Mouse (Mus musculus) spleen, adult 12 weeks (tissue): ENCODE data around the gene Evi5l.

Experiments
- DNase-seq: peaks from one replicate; pipeline ENCODE4 v3.0.0; 2022; ENCODE audit warnings: low spot score

Evi5l gene

GRCm38 (mm10) chr8:4165852-4166751 lies at the start of gene Evi5l:
Gene Evi5l (plus strand): TSS chr8:4166567.
- peak; percentile 94 for DNase-seq

- DNase-seq: no peak
Observed at GRCm38 (mm10) chr8:4133798-4134197, 32.6 kb upstream of the Evi5l start, which contains the start of gene Cd209g. Gene Cd209g (plus strand): TSS chr8:4134098.

DNA sequence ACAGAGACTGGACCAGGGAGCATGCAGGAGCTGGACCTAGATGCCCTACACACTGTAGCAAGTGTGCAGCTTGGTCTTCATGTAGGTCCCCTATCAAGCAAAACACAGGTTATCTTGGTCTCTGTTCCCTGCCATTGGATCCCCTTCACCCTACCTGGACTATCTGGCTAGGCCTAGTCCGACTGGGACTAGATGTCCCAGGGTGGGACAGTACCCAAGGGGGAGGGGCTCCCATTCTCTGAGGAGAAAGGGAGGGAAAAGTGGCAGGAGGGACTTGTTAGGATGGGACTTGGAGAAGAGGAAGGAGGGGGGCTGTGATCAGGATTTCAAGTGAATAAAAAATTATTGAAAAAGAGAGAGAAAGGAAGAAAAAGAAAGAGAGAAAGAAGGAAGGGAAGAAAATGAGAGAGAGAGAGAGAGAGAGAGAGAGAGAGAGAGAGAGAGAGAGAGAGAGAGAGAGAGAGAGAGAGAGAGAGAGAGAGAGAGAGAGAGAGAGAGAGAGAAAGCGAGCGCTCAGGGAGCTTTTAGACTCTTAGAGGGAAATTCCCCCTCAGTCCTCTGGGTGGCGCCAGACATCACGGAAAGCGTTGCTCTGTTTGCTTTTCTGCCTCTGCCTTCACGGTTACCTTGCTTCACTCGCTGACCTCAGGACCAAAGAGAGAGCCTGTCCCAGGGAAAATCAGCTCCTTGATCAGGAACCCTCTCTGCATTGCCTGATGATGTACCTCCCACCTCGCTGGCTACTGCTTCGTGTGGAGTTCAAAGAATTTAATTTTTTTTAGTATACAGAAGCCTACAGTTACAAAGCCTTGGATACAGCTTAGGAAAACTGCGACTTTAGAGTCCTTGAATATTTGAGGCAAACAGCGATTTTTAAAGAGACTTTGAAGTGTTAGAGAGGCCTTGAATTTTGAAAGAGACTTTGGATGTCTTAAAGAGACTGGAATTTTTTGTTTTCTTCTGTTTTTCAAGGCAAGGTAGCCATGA lies 26.4 kb upstream of the Evi5l start:
- DNase-seq: peak; percentile 30

- DNase-seq: no peak
Observed at GRCm38 (mm10) chr8:4141721-4142120, 24.6 kb upstream of the Evi5l start.

- no peak for DNase-seq
Observed at GRCm38 (mm10) chr8:4147272-4147671, 19.1 kb upstream of the Evi5l start.

DNA sequence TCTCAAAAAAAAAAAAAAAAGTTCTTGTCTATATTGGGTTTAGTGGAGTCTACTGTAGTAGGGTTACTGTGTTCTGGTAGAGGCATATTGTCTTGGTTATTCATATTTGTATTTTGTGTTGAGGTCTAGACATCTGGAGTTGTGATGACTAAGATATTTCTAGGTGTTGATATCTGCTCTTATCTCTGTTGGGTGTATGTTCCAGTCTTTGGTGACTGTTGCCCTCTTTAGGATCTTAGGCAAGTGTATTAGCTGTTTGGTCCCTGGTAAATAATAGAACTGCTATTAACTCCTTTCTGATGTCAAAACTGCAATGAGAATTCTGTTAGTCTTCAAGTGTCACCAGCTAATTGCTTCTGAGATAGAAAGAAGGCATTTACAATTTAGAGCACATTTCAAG lies 11.5 kb upstream of the Evi5l start:
- DNase-seq: no peak

DNA sequence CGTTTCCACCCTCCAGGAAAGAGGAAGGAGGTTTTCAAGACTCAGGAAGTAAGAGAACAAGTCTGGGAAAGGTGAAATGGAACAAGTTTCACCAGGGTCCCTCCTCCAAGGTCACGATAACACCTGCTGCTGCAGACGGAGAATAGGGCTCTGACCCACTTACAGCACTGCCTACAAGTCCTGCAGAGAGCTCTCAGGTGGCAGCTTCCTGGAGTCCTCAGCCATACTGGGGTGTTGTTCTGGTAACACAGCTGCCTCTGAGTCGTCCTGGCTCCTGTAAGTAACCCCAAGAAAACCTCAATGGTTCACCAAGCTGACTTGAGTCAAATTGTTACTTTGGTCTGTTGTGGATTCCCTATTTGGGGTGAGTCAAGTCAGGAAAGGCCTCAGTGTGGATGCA lies 3.6 kb upstream of the Evi5l start:
- DNase-seq: no peak

DNA sequence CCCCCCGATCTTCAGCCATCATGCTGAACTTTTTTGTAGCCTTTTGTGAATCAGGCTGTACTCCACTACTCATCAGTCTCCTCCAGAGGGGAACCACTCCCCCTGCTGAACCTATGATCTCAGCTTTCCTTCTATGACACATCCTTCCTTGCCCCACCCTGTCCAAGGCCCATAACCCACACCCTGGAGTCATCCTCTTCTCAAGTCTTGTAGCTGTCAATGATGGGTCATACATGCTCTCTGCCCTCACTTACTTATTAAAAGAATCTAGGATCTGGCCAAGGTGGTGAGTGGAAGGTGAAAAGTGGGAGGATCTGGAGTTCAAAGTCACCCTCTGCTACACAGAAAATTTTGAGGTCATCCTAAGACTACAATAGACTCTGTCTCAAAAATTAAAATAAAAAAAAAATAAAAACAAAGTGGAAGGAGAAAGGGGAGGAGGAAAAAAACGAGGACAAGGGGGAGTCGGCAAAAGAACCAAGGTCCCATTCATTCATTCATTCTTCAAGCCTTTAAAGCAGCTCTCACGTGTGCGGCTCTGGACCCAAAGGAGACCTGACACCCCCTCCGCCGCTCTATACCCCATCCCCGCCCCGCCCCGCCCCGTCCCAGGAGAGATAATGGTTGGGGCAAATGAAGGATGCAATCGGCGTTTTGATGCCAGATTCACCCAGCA lies 1.1 kb upstream of the Evi5l start:
- DNase-seq: no peak

DNA sequence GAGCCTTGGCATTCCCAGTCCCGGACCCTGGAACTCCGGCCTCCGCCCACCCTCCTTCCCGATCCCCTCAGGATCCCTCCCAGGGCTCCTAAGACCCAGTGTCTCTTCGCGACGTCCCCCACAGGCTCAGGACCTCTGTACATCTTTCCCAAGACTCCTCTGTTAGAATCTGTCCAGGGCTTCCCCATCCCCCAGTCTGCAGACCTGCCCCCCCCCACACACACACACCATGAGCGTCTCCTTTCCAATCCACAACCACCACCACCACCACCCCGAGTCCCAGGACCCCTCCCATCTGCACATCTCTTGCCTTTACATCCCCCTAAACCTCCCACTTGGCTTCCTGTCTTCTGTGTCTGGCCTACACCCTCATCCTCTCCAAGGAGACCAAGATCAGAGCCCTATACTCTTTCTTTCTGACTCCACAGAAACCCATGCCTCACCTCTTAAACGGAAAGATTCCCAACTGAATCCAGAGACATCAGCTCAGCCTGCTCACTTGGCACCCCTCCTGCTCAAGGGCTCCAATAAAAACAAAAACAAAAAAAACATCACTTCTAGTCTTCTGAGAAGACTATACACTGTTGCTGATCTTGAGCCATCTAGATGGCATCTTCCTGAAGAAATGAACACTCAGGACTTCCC lies 636 bp downstream of the Evi5l start:
- DNase-seq: no peak

- no peak for DNase-seq
Observed at GRCm38 (mm10) chr8:4167918-4168317, 1.6 kb downstream of the Evi5l start.

DNA sequence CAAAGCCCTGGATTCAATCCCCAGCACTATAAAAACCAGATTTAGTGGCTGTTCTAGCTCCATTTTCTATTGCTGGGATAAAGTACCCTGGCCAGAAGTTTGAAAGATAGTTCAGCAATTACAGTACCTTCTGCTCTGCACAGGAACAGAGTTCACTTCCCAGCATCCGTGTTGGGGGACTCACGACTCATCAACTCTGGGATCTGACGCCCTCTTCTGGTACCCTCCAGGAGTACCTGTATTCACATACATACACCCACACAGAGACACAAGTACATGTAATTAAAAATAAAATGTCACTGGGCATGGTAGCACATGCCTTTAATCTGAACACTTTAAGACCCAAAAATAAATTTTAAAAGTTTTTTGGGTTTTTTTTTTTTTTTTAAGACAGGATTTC lies 6.1 kb downstream of the Evi5l start:
- DNase-seq: no peak

GRCm38 (mm10) chr8:4174018-4174417 lies 7.7 kb downstream of the Evi5l start:
- no peak for DNase-seq

DNA sequence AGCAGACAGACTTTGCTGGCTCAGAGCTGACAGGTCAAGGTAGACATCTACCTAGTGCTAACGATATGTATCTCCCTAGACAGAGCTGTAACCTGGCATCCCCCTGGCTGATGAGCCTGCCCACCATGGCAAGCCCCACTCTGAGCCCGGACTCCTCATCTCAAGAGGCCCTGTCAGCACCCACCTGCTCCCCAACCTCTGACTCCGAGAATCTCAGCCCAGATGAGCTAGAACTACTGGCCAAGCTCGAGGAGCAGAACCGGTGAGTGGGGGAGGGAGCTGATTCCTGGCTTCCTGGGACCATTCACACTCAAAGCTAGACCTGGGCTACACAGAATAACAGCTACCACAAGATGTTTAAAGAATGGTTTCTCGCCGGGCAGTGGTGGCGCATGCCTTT lies 17.0 kb downstream of the Evi5l start:
- no peak for DNase-seq

GRCm38 (mm10) chr8:4186151-4186550 lies 19.8 kb downstream of the Evi5l start:
- DNase-seq: no peak

GRCm38 (mm10) chr8:4188605-4189004 lies 22.2 kb downstream of the Evi5l start:
- DNase-seq: no peak

- peak; percentile 33 for DNase-seq
Observed at GRCm38 (mm10) chr8:4189031-4189722, 22.8 kb downstream of the Evi5l start.

DNA sequence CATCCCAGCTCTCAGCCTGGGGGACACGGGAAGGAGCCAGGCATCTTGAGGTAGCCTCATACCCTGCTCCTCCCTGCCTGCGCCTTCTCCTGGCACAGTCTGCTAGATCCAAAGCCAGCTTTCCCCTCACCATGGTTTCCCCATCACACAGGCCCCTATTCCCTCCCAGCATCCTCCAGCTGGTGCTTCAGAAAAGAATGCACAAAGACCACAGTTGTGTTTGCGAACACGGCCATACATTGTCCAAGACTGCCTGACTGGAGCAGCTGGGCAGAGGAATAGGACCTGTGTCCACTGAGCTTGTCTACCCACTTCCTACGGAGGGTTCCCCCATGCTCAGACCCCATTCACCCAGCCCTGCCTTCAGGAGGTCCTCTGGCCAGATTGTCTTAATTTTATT lies 25.9 kb downstream of the Evi5l start:
- no peak for DNase-seq

DNA sequence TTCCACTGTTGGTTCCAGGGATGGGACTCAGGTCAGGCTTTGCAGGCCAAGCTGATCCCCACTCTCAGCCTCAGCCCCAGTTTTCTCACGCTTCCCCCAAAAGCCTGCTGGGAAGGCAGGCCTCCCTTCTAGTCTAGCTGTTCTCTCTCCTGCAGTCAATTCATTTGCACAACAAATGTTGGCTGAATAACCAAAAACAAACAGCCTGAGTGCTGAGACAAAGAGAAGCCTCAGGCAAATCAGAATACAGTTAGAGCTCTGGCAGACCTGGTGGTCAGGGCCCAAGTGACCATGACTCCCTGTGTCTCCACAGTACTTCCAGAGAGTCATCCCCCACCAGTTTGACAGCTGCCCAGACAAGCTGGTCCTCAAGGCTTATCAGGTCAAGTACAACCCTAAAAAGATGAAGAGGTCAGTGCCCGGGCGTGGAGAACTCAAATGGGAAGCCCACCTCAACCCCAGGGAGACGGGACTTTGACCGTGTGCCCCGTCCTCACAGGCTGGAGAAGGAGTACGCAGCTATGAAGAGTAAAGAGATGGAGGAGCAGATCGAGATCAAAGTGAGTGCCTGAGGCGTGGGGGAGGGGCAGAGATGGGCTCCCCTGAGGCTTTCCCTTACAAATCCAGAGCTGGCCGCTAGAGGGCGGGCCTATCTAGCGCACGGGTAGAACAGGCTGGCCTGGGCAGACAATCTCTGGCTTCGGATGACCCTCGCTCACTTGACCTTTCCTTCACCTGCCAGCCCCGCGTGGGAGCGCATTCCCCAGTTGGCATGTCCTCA lies 26.6 kb downstream of the Evi5l start:
- DNase-seq: peak; percentile 69

GRCm38 (mm10) chr8:4193588-4193894 lies 27.2 kb downstream of the Evi5l start:
- DNase-seq: no peak

- no peak for DNase-seq
Observed at GRCm38 (mm10) chr8:4201321-4201720, 35.0 kb downstream of the Evi5l start.
